Mouse (Mus musculus) kidney, embryonic 16.5 days (tissue): ENCODE measurements around the gene Slc9a2. TPM values are rescaled to one million over a fixed set of nuclear protein-coding genes. Genes with fewer than 3 reads are reported as not detected.
"Not testable (repeated sequence)": the region's sequence is repeated elsewhere in the genome, so short reads cannot be mapped to it uniquely, and the experiment has no call there.

ENCODE experiments used
- ATAC-seq: fragments of 200-750 bp; cut with Nextera tagmentation; 2 replicates; pipeline ENCODE4 v1.8.0; 2017; ENCODE audit warnings: moderate TSS enrichment; ENCODE audit not compliant: low FRiP score, low TSS enrichment
- H3K27ac ChIP-seq: fragments of 300-500 bp; sonication (generic); 2 replicates; pipeline ENCODE4 v1.5.1; 2014; ENCODE audit warnings: low read length
- H3K27me3 ChIP-seq: fragments of 300-500 bp; sonication (generic); 2 replicates; pipeline ENCODE4 v1.6.1; 2014; ENCODE audit warnings: low read length, control low read depth, mixed read lengths; ENCODE audit not compliant: insufficient read depth
- H3K36me3 ChIP-seq: fragments of 300-500 bp; sonication (generic); 2 replicates; pipeline ENCODE4 v1.6.1; 2014; ENCODE audit warnings: low read length, control low read depth, mixed read lengths; ENCODE audit not compliant: insufficient read depth
- H3K4me1 ChIP-seq: fragments of 300-500 bp; sonication (generic); 2 replicates; pipeline ENCODE4 v1.6.1; 2014; ENCODE audit warnings: low read length, control low read depth, mixed read lengths; ENCODE audit not compliant: insufficient read depth
- H3K4me2 ChIP-seq: fragments of 300-500 bp; sonication (generic); replicated peaks from 2 replicates; pipeline ENCODE4 v1.6.1; 2014; ENCODE audit warnings: low read depth, low read length
- H3K4me3 ChIP-seq: fragments of 300-500 bp; sonication (generic); 2 replicates; pipeline ENCODE4 v1.5.1; 2014; ENCODE audit warnings: mild to moderate bottlenecking, low read length
- H3K9ac ChIP-seq: fragments of 300-500 bp; sonication (generic); replicated peaks from 2 replicates; pipeline ENCODE4 v1.6.1; 2014; ENCODE audit warnings: low read length
- H3K9me3 ChIP-seq: fragments of 300-500 bp; sonication (generic); 2 replicates; pipeline ENCODE4 v1.6.1; 2016; ENCODE audit warnings: low read length, control low read depth
- WGBS: fragments of 180-500 bp; shearing (Covaris S2); extraction: QIAGEN DNeasy Blood & Tissue Kit; methylation state at CpG from one replicate; pipeline ENCODE4 v1.1.7; 2014; 5-methylcytosine and 5-hydroxymethylcytosine counted together
- polyA plus RNA-seq: library from polyadenylated mRNA; unstranded; fragments of >200 nt; fragmentation: Nextera tagmentation; extraction: Ambion mirVana; gene quantifications from 2 replicates; pipeline ENCODE4 v1.2.1, GENCODE M21; 2015

The Slc9a2 gene
- polyA plus RNA-seq, 1 experiment from 2014 or later: 2.8 TPM

DNA sequence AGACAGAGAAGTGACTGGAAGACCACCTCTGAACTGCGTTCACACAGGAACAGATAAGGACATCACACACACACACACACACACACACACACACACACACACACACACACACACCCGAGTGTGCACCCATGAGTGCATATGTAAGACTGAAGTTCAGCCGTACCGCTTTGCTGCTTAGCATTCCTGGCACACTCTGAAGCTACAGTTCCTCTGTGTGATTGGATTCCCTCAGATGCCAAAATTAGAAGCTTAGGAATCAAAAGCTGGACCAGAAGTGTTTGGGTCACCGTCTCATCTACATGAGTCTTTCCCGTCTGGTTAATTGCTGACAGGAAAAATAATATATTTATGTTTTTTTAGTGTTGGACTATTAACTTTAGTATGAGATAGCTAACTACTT lies 19.5 kb upstream of the Slc9a2 start:
- no peaks in the 10 kb centered on the region for H3K36me3 ChIP-seq

DNA sequence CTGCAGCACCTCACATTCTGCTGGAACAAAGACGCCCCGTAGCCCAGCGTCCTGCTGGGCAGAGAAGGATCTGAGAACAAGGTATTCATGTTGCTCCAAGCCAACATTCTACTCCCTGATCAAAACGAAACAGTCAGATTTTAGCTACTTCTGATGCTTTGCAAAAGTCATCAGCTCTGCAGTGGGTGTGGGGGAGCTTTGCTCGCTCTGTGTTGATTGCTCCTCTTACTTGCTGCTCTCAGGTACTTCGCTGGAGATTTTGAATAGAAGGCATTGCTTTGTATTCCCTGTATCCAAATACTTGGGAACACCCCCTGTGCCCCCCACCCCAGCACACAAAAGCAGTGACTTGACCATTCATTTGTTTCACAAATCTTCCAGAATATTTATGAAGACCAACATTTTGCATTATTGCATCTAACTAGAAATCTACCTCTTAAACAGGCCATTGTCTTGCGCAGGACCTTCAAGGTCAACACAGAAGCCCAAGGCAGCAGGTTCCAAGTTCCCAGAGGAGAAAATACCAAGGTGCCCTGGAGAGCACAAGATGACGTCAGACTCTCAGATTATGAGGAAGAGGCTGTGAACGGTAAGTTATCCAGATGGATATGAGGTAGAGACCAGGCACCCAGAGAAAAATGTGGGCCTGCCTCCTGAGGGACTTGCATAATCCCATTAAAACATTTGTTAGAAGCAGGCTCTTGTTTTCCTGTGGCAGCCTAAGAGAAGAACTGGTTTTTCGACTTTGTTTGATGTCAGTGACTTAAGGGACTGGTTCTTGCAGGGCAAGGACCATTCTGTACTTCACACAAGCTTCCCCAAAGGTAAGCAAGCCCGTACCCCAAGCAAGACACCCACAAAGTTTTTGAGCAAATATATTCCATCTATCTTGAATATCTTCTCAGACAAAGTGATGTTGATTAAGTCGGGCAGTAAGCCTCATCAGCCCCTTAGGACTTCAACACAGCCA lies 14.7 kb upstream of the Slc9a2 start:
- Histone ChIP-seq H3K36me3 (no peaks in the 10 kb centered on the region), H3K4me3 (no peak overlapping the region), H3K4me1 (peaks cover 3% of the 10 kb centered on the region; the same call in 1 of the 2 replicates), H3K27ac (no peak overlapping the region), H3K27me3 (no peaks in the 10 kb centered on the region), H3K9me3 (no peaks in the 10 kb centered on the region), H3K4me2 (no peak overlapping the region), H3K9ac (no peak overlapping the region)
- WGBS: 51% methylated on average over 12 of the region's 12 CpGs
- no peak for ATAC-seq

More for the DNA sequence above, 19.5 kb upstream of the Slc9a2 start:
- Histone ChIP-seq H3K9me3 (no peaks in the 10 kb centered on the region), H3K9ac (no peak overlapping the region), H3K27me3 (no peaks in the 10 kb centered on the region), H3K4me3 (no peak overlapping the region), H3K4me1 (peaks cover 24% of the 10 kb centered on the region), H3K4me2 (no peak overlapping the region), H3K27ac (no peak overlapping the region)
- ATAC-seq: no peak
- 64% methylated on average over 6 of the region's 6 CpGs for WGBS

DNA sequence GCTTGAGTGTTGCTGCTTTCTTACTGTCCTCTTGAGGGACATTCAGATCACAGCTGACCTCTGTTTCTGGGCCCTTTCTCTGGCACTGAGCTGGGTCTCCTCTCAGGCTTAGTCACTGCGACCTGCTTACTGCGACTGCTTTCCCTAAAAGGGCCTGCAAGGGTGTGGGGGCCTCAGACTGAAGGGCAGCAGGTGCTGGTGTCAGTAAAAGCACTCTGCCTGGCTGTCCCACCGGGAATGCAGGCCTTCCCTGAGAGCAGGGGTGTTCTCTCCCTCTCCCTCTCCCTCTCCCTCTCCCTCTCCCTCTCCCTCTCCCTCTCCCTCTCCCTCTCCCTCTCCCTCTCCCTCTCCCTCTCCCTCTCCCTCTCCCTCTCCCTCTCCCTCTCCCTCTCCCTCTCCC lies 12.9 kb upstream of the Slc9a2 start:
- ATAC-seq: 0 out of 2 replicates have a peak, but pooled peaks have one; percentile 31
- not testable (repeated sequence) for H3K9me3 ChIP-seq, H3K4me3 ChIP-seq, H3K36me3 ChIP-seq, H3K4me2 ChIP-seq, H3K9ac ChIP-seq, H3K27ac ChIP-seq, H3K4me1 ChIP-seq, H3K27me3 ChIP-seq
- 4% methylated on average over 3 of the region's 3 CpGs for WGBS

DNA sequence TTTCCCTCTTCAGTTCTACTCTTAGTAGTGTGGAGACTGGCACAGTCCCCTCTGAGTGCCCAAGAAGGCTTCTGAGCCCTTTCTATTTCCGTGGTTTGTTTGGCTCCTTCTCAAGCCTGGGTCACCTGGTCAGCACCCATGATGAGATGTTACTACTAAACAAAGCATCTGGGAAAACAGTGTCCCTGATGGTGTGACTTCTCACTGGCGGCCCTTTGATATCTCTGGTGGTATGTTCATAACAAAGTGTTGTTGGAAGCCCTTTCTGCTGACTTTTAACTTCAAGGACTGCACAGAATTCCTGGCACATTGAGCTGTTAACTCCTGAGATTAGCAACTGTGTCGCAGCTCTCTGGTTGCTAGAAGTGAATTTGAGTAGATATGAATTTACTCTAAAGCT lies 10.3 kb upstream of the Slc9a2 start:
- 85% methylated on average over 3 of the region's 3 CpGs for WGBS
- 0 out of 2 replicates have a peak, but pooled peaks cover 3% of the 10 kb centered on the region for H3K4me1 ChIP-seq
- no peaks in the 10 kb centered on the region for H3K27me3 ChIP-seq
- no peak overlapping the region for H3K27ac ChIP-seq
- no peaks in the 10 kb centered on the region for H3K36me3 ChIP-seq
- no peak overlapping the region for H3K9ac ChIP-seq
- no peak overlapping the region for H3K4me2 ChIP-seq
- H3K4me3 ChIP-seq: no peak overlapping the region
- ATAC-seq: no peak
- no peaks in the 10 kb centered on the region for H3K9me3 ChIP-seq

DNA sequence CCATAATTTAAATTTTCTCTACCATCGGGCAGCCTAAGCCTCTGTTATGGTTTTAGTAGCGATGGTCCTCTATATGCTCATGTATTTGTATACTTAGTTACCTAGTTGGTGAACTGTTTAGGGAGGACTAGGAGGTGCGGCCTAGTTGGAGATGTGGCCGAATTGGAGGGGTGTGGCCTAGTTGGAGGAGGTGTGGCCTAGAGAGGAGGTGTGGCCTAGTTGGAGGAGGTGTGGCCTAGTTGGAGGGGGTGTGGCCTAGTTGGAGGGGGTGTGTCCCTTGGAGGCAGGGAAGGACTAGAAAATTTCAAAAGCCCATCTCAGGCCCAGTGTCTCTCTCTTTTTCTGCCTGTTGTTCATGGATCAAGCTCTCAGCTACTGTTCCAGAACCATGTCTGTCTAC lies 8.9 kb upstream of the Slc9a2 start:
- H3K27me3 ChIP-seq: no peaks in the 10 kb centered on the region
- 97% methylated on average over 4 of the region's 4 CpGs for WGBS
- no peaks in the 10 kb centered on the region for H3K9me3 ChIP-seq
- no peak overlapping the region for H3K4me2 ChIP-seq
- ATAC-seq: no peak
- H3K4me3 ChIP-seq: no peak overlapping the region
- no peaks in the 10 kb centered on the region for H3K36me3 ChIP-seq
- H3K4me1 ChIP-seq: 0 out of 2 replicates have a peak, but pooled peaks cover 3% of the 10 kb centered on the region
- no peak overlapping the region for H3K9ac ChIP-seq
- no peak overlapping the region for H3K27ac ChIP-seq

DNA sequence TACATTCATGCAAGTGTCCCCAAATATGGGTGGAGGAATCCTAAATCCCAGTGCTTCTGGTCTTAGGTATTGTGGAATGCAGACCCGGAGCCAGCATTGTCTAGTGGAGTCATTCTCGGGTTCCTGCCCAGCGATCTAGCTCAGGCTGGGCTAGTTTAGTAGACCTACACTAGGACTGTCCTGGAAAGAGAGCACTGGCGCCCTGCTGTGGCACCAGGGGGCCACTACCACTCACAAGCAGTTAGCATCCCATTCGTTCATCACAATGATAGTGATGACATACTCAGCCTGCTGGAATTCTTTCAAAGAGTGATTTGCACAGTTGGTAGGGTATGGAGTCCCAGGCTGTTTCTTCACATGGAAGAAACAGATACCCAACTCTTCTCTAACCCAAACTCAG lies 3.1 kb upstream of the Slc9a2 start:
- WGBS: 47% methylated on average over 5 of the region's 5 CpGs
- Histone ChIP-seq H3K4me2 (no peak overlapping the region), H3K36me3 (no peaks in the 10 kb centered on the region), H3K27me3 (peaks cover 37% of the 10 kb centered on the region), H3K4me3 (no peak overlapping the region), H3K27ac (no peak overlapping the region), H3K9me3 (no peaks in the 10 kb centered on the region), H3K9ac (no peak overlapping the region), H3K4me1 (peaks cover 8% of the 10 kb centered on the region; the same call in 1 of the 2 replicates)
- ATAC-seq: no peak

DNA sequence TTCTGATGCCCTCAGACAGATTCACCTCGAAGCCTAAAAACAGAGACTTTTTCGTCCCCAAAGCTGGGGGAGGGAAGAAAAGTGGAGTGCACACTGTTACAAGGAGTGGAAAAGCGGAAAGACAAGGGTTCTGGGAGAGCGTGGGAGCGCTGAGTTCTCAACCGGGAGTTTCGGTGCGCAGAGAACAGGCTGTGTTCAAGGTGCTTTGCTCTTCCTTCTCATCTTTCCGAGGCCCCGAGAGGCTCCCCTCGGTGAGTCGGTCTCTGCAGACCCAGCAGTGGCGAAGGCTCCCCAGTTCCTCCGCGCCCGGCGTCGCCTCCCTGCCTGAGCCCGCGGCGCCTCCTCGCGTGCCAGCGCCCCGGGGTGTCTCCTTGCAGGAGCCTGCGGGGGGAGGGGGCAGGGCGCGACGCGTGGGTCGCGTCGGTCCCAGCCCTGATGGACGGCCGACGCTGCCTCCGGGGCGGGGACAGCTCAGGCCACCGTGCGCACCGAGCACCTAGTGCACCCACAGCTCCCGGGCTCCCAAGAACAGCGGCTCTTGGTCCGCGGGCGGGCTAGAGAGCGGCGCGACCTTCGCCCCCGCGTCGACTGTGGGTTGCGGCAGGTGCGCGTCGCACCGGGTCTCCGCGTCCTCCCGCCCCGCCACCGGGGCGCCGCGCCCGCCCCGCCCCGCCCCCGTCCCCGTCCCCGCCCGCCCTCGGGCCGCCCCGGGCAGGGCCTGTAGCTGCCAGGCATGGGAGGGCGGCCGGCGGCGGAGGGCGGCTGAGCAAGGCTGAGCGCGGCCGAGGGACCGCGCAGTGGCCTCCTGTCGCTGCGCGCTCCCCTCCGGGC lies 709 bp downstream of the Slc9a2 start:
- H3K27ac ChIP-seq: no peak overlapping the region
- peak overlapping the region; percentile 98 for H3K4me2 ChIP-seq
- H3K36me3 ChIP-seq: no peaks in the 10 kb centered on the region
- H3K9me3 ChIP-seq: no peaks in the 10 kb centered on the region
- ATAC-seq: peak; percentile 89
- H3K4me1 ChIP-seq: peaks cover 8% of the 10 kb centered on the region; the same call in 1 of the 2 replicates
- H3K27me3 ChIP-seq: peaks cover 45% of the 10 kb centered on the region
- WGBS: under 1% methylated on average over 66 of the region's 90 CpGs
- H3K4me3 ChIP-seq: peak overlapping the region; percentile 63
- peak overlapping the region; percentile 66 for H3K9ac ChIP-seq

DNA sequence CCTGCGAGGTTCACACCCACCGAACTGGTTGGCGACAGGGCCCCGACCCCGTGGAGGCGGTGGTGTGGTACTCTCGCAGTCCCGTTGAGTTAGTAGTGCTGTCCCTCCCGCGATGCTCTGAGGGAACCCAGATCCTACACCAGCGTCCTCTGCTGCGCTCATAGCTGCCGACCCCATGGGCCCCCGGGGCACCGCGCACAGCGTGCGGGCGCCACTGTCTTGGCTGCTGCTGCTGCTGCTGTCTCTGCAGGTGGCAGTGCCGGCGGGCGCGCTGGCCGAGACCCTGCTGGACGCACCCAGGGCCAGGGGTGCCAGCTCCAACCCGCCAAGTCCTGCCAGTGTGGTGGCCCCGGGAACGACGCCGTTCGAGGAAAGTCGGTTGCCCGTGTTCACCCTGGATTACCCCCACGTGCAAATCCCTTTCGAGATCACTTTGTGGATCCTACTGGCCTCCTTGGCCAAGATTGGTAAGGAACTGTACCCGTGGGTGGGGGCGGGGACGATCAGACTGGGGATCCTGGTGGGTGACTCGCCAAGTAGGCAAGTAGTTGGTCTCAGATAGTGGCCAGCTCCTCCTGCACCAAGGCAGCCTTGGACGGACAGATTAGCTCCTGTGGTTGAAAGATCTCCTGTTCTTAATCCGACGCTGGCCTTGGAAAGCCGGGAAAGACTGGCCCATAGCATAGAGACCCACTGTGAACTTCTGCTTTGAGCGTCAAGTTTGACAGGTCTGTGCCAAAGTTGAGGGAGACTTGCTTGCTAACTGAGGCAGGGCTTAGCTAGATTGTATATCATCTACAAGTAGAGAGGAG lies 1.5 kb downstream of the Slc9a2 start:
- peak overlapping the region; percentile 98 for H3K4me2 ChIP-seq
- 3% methylated on average over 43 of the region's 44 CpGs for WGBS
- H3K4me1 ChIP-seq: peaks cover 8% of the 10 kb centered on the region; the same call in 1 of the 2 replicates
- H3K27me3 ChIP-seq: peaks cover 45% of the 10 kb centered on the region
- peak; percentile 43; the same call in 1 of the 2 replicates for ATAC-seq
- H3K36me3 ChIP-seq: no peaks in the 10 kb centered on the region
- H3K4me3 ChIP-seq: peak overlapping the region; percentile 63
- H3K27ac ChIP-seq: no peak overlapping the region
- peak overlapping the region; percentile 66 for H3K9ac ChIP-seq
- H3K9me3 ChIP-seq: no peaks in the 10 kb centered on the region

DNA sequence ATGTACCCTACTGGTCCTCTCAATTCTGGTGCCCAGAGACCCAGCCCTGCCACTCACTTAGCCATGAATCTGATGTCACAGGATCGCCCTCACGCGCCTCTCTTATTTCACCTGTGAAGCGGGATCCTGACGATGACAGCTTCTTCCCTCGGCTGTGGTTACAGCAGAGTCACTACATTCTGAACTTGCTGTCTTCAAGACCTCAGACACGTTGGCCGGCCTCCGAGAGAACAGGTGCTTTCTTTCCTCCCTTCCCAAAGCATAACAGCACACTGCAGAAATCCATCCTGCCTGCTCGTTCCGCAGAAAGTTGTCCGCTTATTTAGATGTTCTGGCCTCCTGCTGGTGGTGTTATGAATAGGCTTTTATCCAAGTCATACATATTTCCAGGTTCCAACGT lies 13.9 kb downstream of the Slc9a2 start:
- H3K9me3 ChIP-seq: 0 out of 2 replicates have a peak, but pooled peaks cover 6% of the 10 kb centered on the region
- ATAC-seq: no peak
- H3K4me1 ChIP-seq: no peaks in the 10 kb centered on the region
- no peak overlapping the region for H3K4me3 ChIP-seq
- no peak overlapping the region for H3K9ac ChIP-seq
- 81% methylated on average over 13 of the region's 13 CpGs for WGBS
- H3K27ac ChIP-seq: no peak overlapping the region
- H3K36me3 ChIP-seq: no peaks in the 10 kb centered on the region
- H3K27me3 ChIP-seq: no peaks in the 10 kb centered on the region
- no peak overlapping the region for H3K4me2 ChIP-seq
